Mouse (Mus musculus) layer of hippocampus, adult 11-12 months (tissue): ENCODE measurements around the gene Ddit4.
"Not testable (repeated sequence)": the region's sequence is repeated elsewhere in the genome, so short reads cannot be mapped to it uniquely, and the experiment has no call there.

ENCODE experiments used
- DNase-seq: peaks from one replicate; pipeline ENCODE4 v3.0.0; 2022; ENCODE audit warnings: low spot score

The Ddit4 gene

DNA sequence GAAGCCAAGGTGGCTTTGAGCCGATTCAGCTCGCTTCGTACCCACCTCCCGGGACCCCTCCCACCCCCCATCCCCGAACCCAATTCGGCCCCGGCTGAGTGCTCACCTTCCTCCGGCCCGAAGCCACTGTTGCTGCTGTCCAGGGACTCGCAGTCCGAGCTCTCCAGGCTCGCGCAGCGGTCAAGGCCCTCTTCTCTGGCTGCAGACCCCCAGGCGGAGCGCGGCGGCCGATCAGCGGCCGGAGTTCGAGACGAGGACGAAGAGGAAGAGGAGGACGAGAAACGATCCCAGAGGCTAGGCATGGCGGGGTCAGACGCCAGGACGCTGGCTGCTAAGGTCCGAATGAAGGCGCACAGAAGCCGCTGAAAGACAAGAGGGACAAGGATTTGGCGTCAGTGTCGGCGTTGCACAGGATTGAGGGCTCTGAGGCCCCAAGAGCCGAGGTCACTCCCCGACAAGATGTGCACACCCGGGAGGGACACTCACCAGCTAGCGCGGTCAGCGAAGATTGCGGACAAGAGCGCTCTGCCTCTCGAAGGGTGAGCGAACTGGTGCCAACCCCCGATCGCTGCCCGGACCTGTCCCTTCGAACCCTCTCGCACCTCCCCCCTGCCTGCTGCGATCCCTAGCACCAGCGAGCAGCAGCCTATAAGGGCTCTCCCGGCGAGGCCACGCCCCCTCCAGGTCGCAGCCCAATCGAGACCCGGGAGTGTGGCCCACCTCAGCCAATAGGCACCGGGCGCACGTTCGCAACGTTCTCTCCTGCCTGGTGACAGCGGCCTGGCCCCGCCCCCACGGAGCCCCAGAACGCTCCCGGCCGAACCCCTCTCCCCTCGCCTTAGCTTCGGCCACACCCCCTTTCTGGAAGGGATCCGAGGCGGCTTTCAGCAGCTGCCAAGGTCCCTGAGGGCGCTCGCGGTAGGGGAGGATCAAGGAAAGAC is at the start of gene Ddit4:
Gene Ddit4, minus strand, starts transcription at position 624 of the 941 bp plus-strand sequence.
- peak; percentile 100 for DNase-seq

DNA sequence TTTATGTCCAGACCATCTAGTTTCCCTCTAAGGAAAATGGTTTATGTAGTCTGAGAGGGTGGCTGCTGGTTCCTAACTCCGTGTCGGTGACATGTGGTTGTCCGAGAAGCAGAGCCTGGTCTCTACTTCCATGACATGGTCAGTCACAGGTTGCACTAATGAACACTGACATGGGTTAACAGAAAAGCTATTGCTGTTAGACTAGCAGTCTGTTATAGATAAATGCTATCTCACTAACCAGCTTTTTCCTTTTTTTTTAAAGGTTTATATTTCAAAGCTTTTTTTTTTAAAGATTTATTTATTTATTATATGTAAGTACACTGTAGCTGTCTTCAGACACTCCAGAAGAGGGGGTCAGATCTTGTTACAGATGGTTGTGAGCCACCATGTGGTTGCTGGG is 47.4 kb upstream of the Ddit4 start:
- no peak for DNase-seq

DNA sequence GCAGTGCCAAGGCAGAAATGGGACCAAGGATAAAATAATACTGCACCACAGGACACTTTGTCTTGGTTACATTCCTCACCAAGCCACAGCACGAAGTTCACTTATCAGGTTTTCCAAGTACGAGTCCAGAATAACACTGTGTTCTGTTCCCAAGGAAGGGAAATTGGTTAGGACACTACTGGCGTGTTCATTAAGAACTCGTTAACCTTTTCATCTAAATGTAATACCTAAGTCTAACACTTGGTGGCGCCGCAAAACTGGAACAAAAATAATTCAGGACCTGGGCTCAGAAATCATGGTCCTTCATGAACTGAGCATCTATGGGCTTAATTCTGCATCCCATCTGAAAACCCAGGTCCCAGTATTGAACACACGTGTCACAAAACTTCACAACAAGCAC is 46.0 kb upstream of the Ddit4 start:
- peak; percentile 74 for DNase-seq

DNA sequence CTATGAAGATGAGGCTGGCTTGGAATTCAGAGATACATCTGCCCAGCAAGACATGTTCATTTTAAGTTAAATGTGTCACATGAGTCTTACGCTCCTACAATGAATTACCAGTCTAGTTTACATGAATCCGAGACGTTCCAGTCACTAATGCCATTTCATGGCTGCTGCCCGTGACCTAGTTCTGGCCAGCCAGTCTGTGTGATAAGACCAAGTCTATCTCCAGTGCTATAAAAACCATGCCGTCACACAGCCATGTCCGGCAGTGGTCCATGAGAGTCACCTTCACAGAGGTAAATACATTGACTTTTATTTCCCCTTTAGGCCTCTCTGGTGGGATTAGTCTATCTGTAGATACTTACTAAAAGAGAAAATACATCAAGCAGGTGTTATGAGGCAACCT is 44.3 kb upstream of the Ddit4 start:
- DNase-seq: no peak

DNA sequence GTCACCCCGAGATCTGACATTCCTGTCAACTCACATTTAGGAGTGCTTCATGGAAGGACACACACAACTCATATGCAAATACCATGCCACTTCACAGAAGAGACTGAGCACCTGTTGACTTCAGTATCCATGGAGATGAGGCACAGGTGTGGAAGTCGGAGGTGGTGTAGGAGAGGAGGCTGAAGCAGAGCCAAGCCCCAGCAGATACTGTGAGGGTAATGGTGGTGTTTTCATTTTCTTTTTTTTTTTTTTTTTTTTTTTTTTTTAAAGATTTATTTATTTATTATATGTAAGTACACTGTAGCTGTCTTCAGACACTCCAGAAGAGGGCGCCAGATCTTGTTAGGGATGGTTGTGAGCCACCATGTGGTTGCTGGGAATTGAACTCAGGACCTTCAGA is 42.2 kb upstream of the Ddit4 start:
- DNase-seq: not testable (repeated sequence)

DNA sequence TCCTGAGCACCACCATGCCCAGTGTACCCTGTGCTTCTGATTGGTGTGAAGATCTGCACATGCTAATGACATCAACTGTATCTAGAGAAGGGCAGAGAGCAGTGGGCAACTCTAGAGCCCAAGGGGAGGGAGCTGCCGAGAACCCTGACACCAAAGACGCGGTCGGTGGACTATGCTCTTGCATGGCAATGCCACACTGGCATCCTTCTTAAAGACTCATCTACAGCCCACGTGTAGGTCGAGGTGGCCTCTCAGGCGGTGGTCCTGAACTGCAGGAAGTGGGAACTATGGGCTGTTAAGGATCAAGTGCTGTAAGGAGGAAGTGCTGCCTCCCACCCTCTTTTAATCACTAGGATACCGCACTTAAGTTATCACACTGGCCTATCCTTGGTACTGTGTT is 40.4 kb upstream of the Ddit4 start:
- DNase-seq: no peak

DNA sequence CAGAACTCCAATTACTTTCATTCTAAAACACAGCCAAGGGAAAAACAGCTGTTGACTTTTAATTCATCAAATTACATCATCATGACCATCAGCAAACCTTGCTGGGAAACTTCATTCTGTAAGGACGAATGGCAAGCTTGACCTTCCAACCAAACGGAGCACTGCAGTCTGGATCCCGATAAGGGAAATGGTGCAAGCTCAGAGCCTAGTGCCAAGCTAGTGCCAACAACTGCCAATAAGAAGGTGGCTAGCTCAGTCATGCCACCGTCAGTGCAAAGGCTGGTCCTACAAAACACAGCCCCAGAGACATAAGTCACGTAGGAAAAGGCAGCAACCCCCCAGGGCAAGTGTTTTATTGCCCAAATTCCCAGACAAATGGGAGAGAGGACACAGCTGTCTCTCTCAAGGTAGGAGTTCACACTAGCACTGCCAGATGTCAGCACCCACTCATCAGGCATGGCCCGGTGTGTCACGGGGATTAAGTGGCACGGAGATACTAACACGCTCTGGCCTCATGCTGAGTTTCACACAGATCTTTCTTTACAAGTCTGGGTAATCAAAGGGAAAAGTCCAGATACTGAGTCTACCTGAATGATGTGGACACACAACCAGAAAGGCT is 39.7 kb upstream of the Ddit4 start:
- no peak for DNase-seq

DNA sequence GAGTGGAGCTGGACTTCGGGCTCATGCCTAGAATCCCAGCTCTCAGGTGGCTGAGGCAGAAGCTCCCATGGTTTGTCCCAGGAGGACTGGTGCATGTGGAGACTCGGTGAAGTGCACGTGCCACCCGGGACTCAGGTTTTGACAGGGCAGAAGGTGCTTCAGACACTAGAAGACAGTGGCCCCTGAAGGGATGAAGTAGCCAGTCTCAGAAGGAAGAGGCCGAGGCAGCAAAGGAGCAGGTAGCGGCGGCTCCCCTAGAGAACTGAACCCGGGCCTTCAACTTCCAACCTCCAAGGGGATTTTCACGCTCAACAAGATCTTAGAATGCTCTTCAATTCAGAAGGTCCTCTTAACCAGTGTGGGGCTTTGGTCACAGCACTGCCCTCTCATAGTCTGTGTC is 38.8 kb upstream of the Ddit4 start:
- no peak for DNase-seq

DNA sequence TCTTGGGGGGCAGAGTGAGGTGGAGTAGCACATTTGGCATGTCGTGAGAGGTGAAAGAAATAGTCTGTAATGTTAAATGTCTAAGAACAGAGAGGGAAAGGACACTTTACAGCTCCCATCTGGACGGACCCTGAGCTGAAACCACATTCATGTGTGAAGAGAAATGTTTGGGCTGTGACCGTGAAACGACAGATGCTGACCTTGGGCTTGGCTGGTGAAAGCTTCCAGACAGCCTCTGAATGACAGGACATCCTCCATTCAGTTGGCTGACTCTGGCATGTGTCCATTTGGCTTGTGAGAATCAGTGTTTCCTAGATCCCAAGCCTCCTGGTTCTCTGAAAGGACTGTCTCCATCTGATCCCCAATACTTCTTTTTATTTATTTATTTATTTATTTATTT is 36.4 kb upstream of the Ddit4 start:
- DNase-seq: no peak

DNA sequence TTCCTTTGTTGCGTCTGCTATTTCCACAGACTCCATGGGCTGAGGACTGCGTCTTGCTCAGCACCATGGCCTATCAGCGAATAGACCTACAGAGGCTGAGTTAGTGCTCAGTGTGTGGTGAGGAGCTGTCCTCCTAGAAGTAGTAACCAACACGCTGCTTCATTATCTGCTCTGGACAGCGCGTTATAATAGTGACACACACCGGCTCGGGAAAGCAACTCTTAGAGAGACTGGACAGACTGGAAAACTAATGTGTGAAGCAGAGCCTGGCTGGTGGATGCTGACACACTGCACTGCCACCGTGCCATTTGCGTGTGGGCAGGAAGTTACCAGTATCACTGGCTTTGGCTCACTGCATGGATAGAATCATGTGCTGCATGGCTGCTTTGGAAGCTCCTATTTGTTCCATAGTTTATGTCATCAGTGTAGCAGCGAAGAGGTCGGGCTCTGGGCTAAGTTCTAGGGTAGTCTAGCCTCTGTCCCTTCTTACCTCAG is 30.8 kb upstream of the Ddit4 start:
- DNase-seq: no peak

DNA sequence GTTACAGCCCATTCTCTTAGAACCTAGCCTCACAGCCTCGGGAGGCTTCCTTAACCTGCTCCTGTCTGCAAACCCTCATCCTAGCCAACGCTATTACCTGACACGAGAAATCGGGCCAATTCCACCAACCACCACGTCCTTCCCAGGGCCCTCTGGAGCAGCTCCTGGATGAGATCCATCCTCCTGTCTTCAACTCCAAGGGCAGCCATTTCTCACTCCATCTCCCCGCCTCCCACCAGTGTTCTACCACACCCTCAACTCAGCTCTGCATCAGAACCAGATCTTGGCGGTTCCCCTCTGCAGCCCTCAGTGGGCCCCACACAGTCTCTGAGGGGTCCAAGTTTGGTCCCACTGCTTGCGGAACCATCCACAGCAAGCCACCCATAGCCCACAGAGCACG is 30.2 kb upstream of the Ddit4 start:
- no peak for DNase-seq

DNA sequence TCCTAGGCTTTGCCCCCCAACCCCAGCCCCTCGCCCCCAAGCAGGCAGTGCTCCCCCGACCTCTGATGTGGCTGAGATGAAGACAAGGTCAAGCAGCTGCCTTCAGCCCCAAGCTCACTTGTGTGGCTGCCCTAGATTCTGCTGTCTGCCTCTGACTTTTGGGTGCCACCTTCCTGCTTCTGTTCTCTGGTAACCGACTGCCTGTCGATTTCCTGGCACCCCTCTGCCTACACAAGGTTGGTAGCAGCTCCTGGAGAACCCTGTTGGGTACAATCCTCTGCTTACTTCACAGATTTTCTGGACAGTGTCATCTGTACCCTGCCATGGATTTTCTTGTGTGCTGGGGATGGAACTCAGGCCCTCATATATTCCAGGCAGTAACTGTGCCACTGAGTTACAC is 29.7 kb upstream of the Ddit4 start:
- DNase-seq: no peak

DNA sequence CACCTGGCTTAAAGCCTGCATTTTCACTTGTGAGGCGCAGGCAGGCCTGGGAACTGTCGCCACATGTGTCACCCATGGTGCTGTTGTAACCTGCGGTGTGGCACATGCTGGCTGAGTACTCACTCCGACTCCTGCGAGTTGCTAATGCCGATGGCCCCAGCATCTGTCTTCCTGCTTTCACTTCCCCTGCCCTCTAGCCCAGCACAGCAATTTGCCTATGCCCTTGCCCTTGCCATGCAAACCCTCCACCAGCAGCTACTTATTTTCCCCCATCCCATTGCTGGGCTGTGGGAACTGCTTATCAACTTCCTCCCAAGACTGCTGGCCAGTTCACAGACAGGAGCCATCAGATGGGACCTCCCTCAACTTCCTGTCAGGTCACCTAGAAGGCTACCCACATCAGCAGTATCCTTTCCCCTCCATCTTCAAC is 29.2 kb upstream of the Ddit4 start:
- peak; percentile 56 for DNase-seq

DNA sequence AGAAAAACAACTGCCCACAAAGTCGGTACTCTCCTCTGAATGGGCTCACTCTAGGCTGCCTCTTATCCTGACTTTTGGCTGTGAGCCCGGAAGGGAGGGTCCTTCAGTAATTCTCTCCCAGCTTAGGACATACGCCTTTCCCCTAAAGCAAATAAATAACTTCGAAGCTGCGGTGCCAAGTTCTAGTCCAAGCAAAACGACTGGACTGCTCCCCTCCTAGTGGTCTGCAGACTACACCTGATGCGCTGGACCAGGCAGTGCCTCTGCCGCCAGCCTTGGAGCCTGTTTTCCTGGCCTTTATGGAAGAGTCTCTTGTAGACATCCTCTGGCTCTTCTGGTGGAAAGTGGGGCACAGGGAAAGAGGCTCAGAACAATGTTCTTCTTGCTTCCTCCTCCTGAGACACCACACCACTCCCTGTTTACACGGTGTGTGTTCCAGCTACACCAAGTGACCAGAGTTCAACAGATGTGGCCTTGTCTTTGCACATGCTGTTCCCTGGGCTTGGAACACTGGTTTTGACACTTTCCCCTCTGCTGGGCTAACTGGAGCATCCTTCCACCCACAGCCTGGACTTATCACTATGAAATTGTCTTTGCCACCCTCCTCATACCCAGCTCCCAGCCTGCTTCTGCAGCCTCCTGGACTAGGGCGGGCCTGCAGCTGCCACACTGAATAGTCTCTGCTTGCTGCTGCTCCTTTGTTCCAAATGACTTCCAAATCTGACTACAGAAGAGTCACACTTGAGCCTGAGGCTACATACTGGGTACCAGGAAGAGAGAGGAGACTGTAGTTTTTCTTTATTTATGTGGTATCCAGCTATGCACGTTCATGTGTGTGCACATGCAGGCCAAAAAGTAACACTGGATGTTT is 27.5 kb upstream of the Ddit4 start:
- peak; percentile 52 for DNase-seq

DNA sequence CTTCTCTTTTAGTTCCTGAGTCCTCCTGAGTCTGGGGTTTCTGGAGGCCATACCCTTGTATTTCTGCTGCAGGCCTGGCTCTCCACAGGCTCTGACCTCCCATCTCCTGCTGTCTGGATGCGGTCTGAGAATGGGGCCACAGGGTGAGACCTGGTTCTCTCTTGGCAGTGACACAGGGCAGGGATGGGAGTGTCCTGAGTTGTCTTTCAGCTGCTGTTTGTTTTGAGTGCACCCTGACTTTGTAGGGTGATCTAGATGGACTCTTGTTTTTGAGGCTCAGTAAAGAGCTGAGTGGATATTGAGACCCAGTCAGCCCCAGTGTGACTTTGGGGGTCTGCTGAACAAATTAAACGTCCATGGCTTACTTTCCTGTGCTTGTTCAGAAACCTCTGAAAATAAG is 26.8 kb upstream of the Ddit4 start:
- DNase-seq: no peak

DNA sequence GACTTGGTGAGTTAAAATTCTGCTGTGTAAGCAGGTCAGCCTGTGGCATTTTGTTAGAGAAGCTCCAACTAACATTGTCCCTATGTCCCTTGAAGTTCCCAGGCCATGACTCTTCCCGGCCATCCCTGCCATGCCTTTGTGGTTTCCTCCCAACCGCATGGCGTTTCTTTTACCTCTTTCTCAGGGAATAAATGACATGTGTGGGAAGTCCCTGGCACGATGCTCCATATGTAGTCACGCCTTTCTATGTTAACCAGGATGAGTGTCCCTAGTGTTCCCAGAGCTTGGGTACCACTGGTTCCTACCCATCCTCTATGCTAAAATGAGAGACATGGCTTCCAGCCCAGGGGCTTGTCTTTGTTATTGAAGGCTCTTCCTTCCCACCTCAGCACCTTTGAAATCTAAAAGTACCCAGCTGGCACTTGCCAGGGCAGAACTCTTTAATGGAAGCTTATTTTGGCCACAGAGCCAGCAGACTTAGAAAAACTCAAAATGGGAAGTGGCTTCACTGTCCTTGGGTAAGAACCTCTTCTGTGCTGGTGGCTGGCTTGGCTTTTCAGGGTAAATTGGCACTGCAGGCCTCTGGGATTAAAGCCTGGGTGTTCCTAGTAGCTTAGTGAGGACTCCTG is 26.2 kb upstream of the Ddit4 start:
- DNase-seq: no peak

DNA sequence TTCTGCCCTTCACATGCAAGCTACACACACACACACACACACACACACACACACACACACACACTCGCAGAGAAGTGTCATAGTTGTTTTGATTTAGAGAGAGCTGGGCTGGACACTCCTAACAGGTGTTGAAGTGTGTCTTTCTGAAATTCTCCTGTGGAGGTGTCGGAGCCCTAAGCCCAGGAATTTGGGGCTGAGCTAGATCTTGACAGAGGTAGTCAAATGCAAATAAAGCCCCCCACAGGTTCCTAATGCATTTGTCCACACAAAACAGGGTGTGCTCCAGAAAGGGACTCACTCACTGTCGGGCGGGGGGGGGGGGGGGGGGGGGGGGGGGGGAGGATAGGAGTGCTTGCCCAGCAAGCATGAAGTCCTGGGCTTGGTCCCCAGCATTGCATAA is 25.5 kb upstream of the Ddit4 start:
- no peak for DNase-seq

DNA sequence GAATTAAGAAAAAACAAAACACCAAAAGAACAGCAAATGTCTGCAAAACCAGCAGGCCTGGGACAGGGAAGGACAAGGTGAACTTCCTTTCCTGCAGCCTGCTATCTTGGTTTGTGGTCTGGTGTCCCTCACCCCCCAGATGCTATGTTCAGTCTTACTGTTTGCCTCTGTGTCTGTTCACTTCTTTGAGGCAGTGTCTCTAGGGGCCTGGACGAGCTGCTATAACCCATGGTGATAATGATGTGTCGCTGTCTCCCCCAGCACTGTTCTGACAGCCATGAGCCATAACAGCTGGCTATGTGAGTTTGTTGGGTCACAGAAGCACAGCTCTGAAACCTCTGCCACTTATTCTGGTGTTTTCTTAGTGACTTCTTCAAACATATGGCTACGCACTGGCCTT is 23.2 kb upstream of the Ddit4 start:
- no peak for DNase-seq

DNA sequence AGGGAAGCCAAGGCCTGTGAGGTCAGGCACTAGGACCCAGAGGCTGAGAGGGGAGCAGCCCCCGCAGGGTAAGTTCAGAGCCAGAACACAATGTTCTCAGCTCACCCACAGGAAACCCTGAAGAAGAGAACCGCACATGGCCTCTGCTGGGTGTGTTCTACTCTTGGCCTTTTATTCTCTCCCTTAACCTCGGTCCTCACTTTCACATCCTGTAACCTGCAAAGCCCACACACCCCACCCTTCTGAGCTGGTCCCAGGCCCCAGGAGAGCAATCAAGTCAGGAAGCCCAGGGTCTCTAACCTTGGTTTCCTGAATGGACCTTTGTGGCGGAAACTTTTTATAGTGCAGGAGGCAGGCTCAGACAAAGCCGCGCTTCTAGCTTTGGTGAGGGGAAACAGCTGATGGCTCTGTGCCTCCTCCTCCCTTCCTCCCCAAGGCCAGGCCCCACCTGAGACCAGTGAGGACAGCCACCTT is 22.6 kb upstream of the Ddit4 start:
- peak; percentile 71 for DNase-seq

DNA sequence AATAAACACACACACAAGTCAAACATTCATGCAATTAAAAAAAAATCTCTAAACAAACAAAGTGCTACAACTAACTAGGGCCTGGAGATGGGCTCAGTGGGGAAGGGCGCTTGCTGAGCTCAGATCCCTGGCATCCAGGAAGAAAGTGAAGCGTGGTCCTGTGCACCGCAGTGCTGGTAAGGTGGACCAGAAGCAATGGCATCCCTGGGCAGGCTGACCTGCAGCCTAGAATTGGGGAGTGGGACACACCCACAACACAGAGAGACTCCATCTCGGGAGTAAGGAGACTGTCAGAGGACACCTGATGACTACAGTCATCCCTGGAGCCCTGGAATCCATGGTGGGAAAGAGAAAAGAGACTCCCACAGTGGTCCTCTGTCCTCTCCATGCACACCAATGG is 21.8 kb upstream of the Ddit4 start:
- no peak for DNase-seq

DNA sequence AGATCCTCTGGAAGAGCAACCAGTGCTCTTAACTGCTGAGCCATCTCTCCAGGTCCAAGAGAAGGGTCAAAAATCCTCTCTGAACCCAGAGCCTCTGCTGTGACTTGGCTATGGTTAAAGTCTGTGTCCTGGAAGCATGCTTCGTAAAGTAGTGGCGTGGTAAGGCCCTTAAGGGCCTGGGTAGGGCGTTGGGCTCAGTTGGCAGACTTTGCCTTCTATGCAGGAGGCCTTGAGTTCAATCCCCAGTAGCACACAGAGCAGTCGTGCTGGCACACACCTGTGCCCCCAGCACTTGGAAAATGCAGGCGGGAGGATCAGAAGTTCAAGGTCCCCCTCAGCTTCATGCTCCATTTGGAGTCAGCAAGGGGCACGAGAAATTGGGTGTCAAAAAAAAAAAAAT is 21.4 kb upstream of the Ddit4 start:
- no peak for DNase-seq

DNA sequence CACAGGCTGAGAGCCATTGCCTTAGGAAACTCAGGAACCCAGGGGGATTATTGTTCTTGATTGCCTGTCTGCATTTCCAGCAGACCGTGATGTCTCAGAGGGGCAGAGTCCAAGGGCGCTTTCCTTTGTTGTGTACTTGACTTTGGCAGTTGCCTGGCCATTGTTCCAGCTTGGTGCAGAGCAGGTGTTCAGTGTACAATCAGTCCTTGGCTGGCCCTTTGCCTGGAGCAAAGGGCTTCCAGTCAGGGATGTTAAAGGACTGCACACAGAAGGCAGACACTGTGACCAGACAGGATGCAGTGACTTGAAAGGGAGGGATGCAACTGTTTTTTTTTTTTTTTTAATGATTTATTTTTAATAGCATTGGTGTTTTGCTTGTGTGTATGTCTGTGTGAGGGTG is 20.9 kb upstream of the Ddit4 start:
- no peak for DNase-seq
